Mouse (Mus musculus): ENCODE results near the gene Padi2. TPM values are rescaled to one million over a fixed set of nuclear protein-coding genes. Genes with fewer than 3 reads are reported as not detected.

The Padi2 gene
- total RNA-seq, 2 experiments from 2014 or later: 101 to 150 TPM

DNA sequence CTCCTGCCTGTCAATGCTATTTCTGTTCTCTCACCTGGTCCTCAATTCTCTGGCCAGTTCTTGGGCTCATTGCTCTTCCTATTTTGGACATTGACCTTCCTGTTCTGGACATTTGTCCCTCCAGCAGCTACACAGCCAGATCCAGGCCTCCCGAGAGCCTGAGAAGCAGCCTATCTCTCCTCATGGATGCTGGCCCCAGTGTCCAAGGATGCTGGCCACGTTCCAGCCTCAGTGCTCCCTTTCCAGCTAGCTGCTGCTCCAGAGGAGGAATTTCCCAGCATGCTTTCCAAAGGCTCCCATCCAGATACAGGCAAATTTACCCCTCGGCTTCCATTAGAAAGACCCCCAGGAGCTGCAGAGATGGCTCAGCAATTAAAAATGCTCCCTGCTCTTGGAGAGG, 44.4 kb downstream of the Padi2 start:
- intact Hi-C loops (cut with DNase I; ENCODE audit: low total_unique reads): loop anchor here (5.0 kb wide), 1 partner anchor 163 kb away; no protein-coding TSS in a partner anchor
- peak; percentile 51 for DNase-seq

DNA sequence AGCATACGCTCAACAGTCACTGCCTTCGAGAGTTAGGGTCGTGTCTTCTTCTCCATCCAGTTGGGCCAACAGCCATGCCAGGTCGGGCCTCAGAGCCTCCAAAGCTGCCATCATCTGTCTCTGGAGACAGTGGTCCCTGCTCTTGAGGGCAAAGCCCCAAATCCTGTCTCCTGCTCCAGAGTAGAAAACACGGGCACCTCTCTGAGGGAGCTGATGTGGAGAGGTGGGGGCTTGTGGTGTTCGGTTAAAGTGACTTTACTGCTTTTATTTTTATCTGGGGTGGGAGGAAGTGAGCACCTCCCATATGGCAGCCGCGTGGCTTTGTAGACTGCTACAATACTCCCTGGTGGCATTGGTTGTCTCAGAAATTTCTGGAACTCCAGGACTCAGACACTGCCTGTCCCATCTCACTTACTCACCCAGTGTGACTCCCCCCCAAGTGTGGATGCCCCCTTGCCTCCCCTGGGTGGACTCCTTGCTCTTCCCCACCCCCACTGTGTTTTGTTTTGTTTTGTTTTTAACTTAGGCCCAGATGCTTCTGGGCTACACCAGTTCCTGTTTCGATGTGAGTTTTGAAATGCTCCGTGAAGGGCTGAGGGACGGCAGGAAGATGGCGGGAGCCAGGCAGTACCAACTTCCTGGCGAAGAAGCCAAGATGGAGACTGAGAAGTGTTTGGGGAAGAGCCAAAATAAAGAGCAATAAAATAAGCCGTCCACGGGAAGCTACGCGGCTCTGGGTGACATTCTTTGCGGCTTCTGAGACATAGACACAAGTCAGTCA, 45.9 kb downstream of the Padi2 start:
- intact Hi-C loops (cut with DNase I; ENCODE audit: low total_unique reads): loop anchor here (5.0 kb wide), 1 partner anchor 165 kb away; no protein-coding TSS in a partner anchor
- no peak for DNase-seq

- intact Hi-C loops (cut with DNase I; ENCODE audit: low total_unique reads): loop anchor here (5.0 kb wide), 1 partner anchor 55 kb away; no protein-coding TSS in a partner anchor
These were observed 51.1 kb downstream of the Padi2 start for GRCm38 (mm10) chr4:140957131-140957702.

DNA sequence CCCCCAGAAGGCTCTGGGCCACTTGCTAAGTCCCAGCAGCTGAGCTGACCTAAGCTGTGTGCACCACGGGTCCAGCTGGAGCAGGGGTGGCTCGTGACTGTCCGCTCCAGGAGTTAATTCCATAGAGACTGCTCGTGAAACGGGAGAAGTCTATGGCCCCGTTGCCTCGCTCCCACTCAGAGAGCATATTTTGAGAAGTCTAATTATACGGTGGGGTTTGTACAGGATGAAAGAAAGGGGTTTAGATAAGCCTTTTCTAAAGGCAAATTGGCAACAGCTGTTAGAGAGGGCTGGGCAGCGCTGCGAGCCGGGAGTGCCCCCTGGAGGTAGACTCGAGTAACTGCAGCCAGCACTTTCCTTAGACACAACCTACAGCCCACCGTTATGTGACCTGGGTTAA, 51.6 kb downstream of the Padi2 start:
- intact Hi-C loops (cut with DNase I; ENCODE audit: low total_unique reads): loop anchor here (5.0 kb wide), 1 partner anchor 55 kb away; no protein-coding TSS in a partner anchor
- peak; percentile 70 for DNase-seq

More at GRCm38 (mm10) chr4:140957131-140957702, 51.1 kb downstream of the Padi2 start:
- no peak for DNase-seq

DNA sequence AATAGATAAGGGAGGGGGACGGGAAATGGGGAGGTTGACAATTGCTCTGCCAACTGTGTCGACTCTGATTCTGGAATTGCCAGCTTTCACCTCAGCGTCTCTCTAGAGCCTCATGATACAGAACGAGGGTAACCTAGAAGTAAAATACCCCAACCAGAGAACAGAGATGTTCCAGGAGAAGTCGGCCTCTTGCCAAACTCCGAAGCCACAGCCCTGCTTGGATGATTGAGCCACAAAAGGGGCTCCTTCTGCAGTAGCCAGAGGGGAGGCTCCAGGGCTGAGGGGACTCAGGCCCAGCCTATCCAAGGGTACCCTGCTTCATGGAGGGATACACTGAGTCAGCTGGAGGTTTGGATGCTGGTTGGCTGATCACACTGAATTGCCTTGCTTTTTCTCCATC, 52.2 kb downstream of the Padi2 start:
- intact Hi-C loops (cut with DNase I; ENCODE audit: low total_unique reads): loop anchor here (5.0 kb wide), 1 partner anchor 56 kb away; no protein-coding TSS in a partner anchor
- DNase-seq: no peak

DNA sequence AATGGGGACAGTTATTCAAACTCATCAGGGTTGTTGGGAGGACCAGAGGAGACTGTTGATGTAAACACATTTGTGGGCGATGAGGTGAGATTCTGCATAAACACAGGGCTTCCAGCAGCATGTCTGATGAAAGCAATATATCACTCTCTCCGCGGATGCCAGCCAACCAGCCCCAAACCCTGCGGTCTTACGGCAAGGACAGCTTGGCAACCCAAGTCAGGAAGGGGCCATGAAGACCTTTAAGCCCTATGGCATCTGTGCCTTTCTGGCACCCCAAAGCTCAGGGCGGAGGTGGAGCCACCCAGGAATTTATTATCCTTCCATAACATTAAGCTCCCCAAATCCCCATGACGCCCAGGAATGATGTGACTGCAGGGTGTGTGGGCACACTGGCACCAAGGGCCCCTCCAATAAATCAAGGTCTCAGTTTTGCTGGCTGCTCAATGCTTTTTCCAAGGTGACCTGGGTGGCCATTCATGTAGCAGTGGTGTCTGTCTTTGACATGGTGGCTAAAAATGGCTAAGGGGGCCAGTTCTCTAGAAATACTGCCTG, 53.1 kb downstream of the Padi2 start:
- no peak for DNase-seq

DNA sequence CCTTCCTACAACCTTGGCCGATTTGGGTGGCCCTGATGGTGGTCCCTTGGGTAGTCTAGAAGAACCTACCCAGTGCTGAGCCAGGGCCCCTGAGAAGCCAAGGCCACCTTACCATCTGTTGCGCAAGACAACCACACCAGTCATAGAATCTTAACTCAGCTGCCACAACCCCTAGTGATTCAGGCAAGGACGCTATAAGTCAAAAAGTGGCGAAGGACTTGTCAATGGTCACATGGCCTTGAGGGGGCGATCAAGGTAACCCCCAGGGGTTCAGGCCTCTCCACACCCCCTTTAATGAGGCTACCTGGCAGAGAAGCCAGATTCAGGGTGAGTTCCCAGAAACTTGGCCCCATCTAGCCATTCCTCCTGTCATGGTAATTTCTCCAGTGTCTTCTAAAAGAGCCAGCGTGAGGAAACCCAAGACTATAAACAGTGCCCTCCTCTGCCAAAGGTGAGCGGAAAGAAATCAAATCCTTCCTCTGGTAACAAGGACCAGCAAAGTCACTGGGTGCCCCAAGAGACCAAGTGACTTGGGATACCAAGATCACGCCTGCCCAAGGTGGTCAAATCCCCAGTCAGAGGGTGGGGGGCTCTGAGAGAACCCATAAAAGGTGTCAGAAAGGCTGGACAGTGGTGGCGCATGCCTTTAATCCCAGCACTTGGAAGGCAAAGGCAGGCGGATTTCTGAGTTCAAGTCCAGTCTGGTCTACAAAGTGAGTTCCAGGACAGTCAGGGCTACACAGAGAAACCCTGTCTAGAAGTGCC, 53.8 kb downstream of the Padi2 start:
- no peak for DNase-seq
- intact Hi-C loops (cut with DNase I; ENCODE audit: low total_unique reads): loop anchor here (5.0 kb wide), 1 partner anchor 58 kb away; no protein-coding TSS in a partner anchor

More for the DNA sequence above, 53.1 kb downstream of the Padi2 start:
- intact Hi-C loops (cut with DNase I; ENCODE audit: low total_unique reads): loop anchor here (5.0 kb wide), 1 partner anchor 57 kb away; no protein-coding TSS in a partner anchor

- intact Hi-C loops (cut with DNase I; ENCODE audit: low total_unique reads): no loop called here
These were observed 54.8 kb downstream of the Padi2 start, which contains the start of gene Sdhb for GRCm38 (mm10) chr4:140960781-140961466. Sdhb (plus strand) TSS chr4:140961203.

DNA sequence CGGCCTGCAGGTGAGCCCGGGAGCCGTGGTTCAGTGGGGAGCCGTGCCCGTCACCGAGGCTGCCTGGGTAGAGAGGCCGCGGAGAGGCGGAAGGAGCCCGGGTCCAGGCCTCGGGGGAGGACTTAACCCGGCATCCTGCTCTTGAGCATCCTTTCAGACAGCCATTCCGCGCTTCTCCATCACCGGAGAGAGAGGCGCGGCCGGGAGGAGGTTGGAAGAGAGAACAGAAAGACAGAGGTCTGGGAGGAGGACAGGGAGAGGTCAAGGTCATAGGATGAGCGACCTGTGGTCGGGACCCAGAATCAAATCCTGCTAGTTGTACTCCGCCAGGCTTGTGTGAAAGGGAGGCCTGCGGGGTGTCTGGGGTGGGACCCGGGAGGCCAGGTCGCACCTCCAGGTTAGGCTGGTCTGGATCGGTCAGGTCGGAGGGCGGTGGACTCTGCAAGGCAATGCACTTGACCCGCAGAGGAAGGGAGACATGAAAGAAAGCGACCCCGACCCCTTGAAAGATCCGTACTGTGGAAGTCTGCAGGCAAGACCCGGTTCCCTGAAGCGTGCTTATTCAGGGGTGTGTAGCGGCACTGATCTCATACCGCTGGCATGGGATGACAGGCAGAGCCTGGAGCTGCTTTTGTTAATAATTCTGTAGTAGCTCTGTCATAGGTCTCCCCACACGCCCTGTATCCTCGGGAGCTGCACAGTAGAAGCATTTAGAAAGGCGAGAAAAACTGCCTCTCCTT, 55.5 kb downstream of the Padi2 start:
- intact Hi-C loops (cut with DNase I; ENCODE audit: low total_unique reads): no loop called here
- DNase-seq: no peak

More at GRCm38 (mm10) chr4:140960781-140961466, 54.8 kb downstream of the Padi2 start, which contains the start of gene Sdhb:
- peak; percentile 98 for DNase-seq

GRCm38 (mm10) chr4:140962207-140962909, 56.2 kb downstream of the Padi2 start:
- intact Hi-C loops (cut with DNase I; ENCODE audit: low total_unique reads): no loop called here
- no peak for DNase-seq

DNA sequence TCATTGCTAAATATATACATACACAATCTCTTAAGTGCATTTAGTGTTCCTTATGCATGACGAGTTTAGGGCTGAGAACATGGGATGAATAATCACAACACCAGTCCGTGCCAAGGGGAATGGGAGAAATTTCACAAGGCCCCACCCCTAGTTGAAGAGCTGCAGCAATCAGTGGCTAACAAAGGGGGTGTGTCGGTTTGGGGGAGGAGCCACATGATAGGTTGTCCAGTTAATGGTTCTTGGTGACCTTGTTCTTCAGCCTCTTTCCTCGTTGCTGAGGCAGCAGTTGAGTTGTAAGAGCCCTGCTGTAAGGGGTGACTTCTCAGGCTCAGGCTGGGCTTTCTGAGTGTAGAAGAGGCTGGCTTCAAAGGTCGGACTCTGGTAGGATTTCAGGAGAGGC, 56.8 kb downstream of the Padi2 start:
- intact Hi-C loops (cut with DNase I; ENCODE audit: low total_unique reads): no loop called here
- peak; percentile 56 for DNase-seq

GRCm38 (mm10) chr4:140963941-140964597, 57.9 kb downstream of the Padi2 start:
- intact Hi-C loops (cut with DNase I; ENCODE audit: low total_unique reads): loop anchor here (2.0 kb wide), 1 partner anchor 67 kb away; no protein-coding TSS in a partner anchor

GRCm38 (mm10) chr4:140964620-140965019, 58.5 kb downstream of the Padi2 start:
- intact Hi-C loops (cut with DNase I; ENCODE audit: low total_unique reads): loop anchor here (2.0 kb wide), 1 partner anchor 66 kb away; no protein-coding TSS in a partner anchor
- DNase-seq: peak; percentile 61

More at GRCm38 (mm10) chr4:140963941-140964597, 57.9 kb downstream of the Padi2 start:
- no peak for DNase-seq

GRCm38 (mm10) chr4:140967386-140968159, 61.4 kb downstream of the Padi2 start:
- no peak for DNase-seq
- intact Hi-C loops (cut with DNase I; ENCODE audit: low total_unique reads): no loop called here

GRCm38 (mm10) chr4:140971691-140972090, 65.5 kb downstream of the Padi2 start:
- intact Hi-C loops (cut with DNase I; ENCODE audit: low total_unique reads): no loop called here

DNA sequence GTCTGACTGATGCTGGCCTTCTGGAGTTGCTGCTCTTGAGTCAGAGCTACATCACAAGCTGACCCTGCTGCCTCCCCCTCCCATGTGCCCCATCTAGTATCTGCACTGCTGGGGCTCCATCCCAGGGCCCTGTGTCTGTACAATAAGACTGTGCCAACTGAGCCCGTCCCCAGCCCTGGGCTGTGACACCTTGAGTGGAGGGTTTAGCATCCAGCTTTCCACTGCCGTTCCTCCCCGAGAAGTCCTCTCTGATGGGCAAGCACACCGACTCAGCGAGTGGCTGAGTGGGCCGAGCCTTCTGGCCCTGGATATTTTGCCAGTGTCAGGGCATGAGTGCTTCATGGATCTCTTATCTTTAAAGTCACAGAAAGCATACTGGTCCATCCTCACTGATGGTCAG, 68.3 kb downstream of the Padi2 start:
- intact Hi-C loops (cut with DNase I; ENCODE audit: low total_unique reads): no loop called here
- DNase-seq: no peak

More at GRCm38 (mm10) chr4:140971691-140972090, 65.5 kb downstream of the Padi2 start:
- peak; percentile 1 for DNase-seq

Measured in gastrocnemius, postnatal 14 days (tissue).